Mouse (Mus musculus) hindbrain, embryonic 13.5 days (tissue): ENCODE data around the gene Cldn4. TPM values are rescaled to one million over a fixed set of nuclear protein-coding genes. Genes with fewer than 3 reads are reported as not detected.
A peak's percentile ranks its signal among the peaks of the same experiment; 100 is the strongest.
"Not testable (repeated sequence)": the region's sequence is repeated elsewhere in the genome, so short reads cannot be mapped to it uniquely, and the experiment has no call there.

Experiments
- ATAC-seq: fragments of 200-750 bp; cut with Nextera tagmentation; 2 replicates; pipeline ENCODE4 v1.8.0; 2017; ENCODE audit warnings: moderate TSS enrichment; ENCODE audit not compliant: low FRiP score
- H3K27ac ChIP-seq: fragments of 300-500 bp; sonication (generic); 2 replicates; pipeline ENCODE4 v1.5.1; 2015; ENCODE audit warnings: inconsistent platforms, mild to moderate bottlenecking, moderate library complexity
- H3K27me3 ChIP-seq: fragments of 300-500 bp; sonication (generic); 2 replicates; pipeline ENCODE4 v1.6.1; 2015; ENCODE audit warnings: mild to moderate bottlenecking, inconsistent platforms
- H3K36me3 ChIP-seq: fragments of 300-500 bp; sonication (generic); 2 replicates; pipeline ENCODE4 v1.6.1; 2015; ENCODE audit warnings: mild to moderate bottlenecking, inconsistent platforms
- H3K4me1 ChIP-seq: fragments of 300-500 bp; sonication (generic); replicated peaks from 2 replicates; pipeline ENCODE4 v1.6.1; 2015; ENCODE audit warnings: inconsistent platforms
- H3K4me2 ChIP-seq: fragments of 300-500 bp; sonication (generic); 2 replicates; pipeline ENCODE4 v1.6.1; 2015; ENCODE audit warnings: inconsistent platforms, mild to moderate bottlenecking, moderate library complexity
- H3K4me3 ChIP-seq: fragments of 300-500 bp; sonication (generic); 2 replicates; pipeline ENCODE4 v1.5.1; 2015; ENCODE audit warnings: mild to moderate bottlenecking, inconsistent platforms
- H3K9ac ChIP-seq: fragments of 300-500 bp; sonication (generic); 2 replicates; pipeline ENCODE4 v1.6.1; 2015; ENCODE audit warnings: mild to moderate bottlenecking, inconsistent platforms
- H3K9me3 ChIP-seq: fragments of 300-500 bp; sonication (generic); 2 replicates; pipeline ENCODE4 v1.6.1; 2016; ENCODE audit warnings: inconsistent platforms
- whole genome bisulfite sequencing: fragments of 180-500 bp; shearing (Covaris S2); methylation state at CpG from one replicate; pipeline ENCODE4 v1.1.7; 2015; 5-methylcytosine and 5-hydroxymethylcytosine counted together
- polyA plus RNA-seq: library from polyadenylated mRNA; unstranded; fragments of >200 nt; fragmentation: Nextera tagmentation; extraction: Ambion mirVana; gene quantifications from 2 replicates; pipeline ENCODE4 v1.2.1, GENCODE M21; 2015

The Cldn4 gene
- polyA plus RNA-seq, 1 experiment from 2014 or later: not detected

DNA sequence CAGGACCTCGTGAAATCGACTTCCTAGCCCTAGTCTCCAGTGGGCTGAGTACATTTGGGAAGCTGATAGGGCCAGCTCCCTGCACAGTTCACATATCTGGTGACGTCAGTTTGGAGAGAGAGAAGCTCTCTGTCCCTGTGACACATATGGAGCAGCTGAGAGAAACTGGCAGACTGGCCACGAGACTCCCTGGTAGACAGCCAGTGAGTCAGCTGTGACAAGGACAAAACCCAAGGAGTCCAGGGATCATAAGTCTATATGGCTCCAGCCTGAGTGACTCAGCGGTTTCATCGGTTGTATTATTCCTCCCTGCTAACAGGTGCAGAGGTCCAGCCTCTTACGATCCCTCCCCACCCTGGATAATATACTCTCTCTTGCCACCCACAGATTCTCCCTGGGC is 12.4 kb upstream of the Cldn4 start:
- WGBS: 84% methylated on average over 7 of the region's 7 CpGs
- ATAC-seq: no peak
- H3K4me1 ChIP-seq: no peaks in the 10 kb centered on the region
- no peak overlapping the region for H3K9ac ChIP-seq
- no peaks in the 10 kb centered on the region for H3K36me3 ChIP-seq
- H3K4me2 ChIP-seq: no peak overlapping the region
- H3K27ac ChIP-seq: no peak overlapping the region
- H3K9me3 ChIP-seq: no peaks in the 10 kb centered on the region
- H3K27me3 ChIP-seq: 0 out of 2 replicates have a peak, but pooled peaks cover under 1% of the 10 kb centered on the region
- no peak overlapping the region for H3K4me3 ChIP-seq

DNA sequence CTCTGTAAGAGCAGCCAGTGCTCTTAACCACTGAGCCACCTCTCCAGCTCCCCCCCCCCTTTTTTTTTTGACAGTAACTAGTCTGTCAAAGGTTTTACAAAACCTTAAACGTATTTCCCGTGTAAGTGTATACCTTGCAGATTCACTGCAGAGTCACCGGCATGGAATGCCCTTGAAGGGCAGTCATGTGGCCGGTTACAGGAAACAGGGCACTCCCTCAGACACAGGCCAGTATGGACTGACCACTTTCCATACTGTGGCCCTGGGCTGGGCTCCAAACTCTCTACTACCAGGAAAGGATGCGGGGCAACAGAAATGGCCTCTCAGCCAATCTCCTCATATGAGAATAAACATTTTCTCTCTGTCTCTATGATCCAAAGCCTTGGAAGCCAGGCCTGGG is 8.8 kb upstream of the Cldn4 start:
- Histone ChIP-seq H3K4me2 (no peak overlapping the region), H3K27ac (no peak overlapping the region), H3K9ac (no peak overlapping the region), H3K36me3 (no peaks in the 10 kb centered on the region), H3K4me3 (no peak overlapping the region), H3K4me1 (no peaks in the 10 kb centered on the region), H3K27me3 (0 out of 2 replicates have a peak, but pooled peaks cover 3% of the 10 kb centered on the region), H3K9me3 (no peaks in the 10 kb centered on the region)
- no peak for ATAC-seq
- 78% methylated on average over 5 of the region's 5 CpGs for WGBS

DNA sequence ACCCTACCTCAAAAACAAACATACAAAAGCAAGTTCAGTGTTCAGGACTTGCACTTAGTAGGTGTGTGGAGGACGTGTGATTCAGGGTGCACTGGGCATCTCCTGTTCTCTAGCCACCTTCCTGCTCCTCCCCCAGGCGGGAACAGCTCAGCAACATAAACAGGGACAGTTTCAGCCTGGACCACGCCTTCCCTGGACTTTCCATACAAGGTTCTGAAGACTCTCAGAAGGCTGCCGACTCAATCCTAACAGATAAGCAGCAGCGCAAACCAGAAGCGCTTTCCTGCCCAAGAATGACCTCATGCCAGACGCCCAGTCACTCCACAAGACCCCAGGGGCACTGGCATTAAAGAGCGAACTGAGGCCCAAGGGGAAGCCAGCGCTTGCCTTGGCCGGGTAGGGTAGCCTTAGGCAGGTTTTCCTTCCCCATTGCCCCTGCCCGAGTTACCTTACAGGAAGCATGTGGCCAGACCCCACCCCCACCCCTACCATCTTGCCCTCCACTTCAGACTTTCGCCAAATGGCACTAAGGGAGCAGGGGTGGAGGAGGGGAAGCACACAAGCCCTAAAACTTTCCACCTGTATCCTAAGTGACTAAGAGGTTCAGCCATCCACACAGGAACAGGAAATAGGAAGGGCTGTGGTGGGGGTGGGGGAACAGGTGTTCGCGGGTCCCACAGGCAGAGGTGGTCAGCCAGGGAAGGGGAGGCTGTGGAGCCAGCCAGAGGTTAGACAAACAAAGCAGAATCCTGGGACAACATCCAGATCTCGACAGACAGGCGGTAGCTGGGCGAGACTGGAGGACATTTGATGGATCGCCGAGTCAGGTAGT is 4.5 kb upstream of the Cldn4 start:
- Histone ChIP-seq H3K27me3 (peaks cover 24% of the 10 kb centered on the region), H3K4me3 (no peak overlapping the region), H3K4me1 (peaks cover 8% of the 10 kb centered on the region; the same call in 1 of the 2 replicates), H3K36me3 (no peaks in the 10 kb centered on the region), H3K9me3 (no peaks in the 10 kb centered on the region), H3K27ac (no peak overlapping the region), H3K9ac (no peak overlapping the region), H3K4me2 (no peak overlapping the region)
- no peak for ATAC-seq
- 55% methylated on average over 19 of the region's 19 CpGs for WGBS

- no peak overlapping the region for H3K4me2 ChIP-seq
- WGBS: 67% methylated on average over 4 of the region's 4 CpGs
- H3K9ac ChIP-seq: no peak overlapping the region
- no peak for ATAC-seq
- no peaks in the 10 kb centered on the region for H3K36me3 ChIP-seq
- H3K4me1 ChIP-seq: peaks cover 12% of the 10 kb centered on the region; the same call in 1 of the 2 replicates
- peaks cover 50% of the 10 kb centered on the region for H3K27me3 ChIP-seq
- H3K9me3 ChIP-seq: no peaks in the 10 kb centered on the region
- H3K27ac ChIP-seq: no peak overlapping the region
- H3K4me3 ChIP-seq: no peak overlapping the region
These were observed 1.3 kb upstream of the Cldn4 start for GRCm38 (mm10) chr5:134948085-134948439.

DNA sequence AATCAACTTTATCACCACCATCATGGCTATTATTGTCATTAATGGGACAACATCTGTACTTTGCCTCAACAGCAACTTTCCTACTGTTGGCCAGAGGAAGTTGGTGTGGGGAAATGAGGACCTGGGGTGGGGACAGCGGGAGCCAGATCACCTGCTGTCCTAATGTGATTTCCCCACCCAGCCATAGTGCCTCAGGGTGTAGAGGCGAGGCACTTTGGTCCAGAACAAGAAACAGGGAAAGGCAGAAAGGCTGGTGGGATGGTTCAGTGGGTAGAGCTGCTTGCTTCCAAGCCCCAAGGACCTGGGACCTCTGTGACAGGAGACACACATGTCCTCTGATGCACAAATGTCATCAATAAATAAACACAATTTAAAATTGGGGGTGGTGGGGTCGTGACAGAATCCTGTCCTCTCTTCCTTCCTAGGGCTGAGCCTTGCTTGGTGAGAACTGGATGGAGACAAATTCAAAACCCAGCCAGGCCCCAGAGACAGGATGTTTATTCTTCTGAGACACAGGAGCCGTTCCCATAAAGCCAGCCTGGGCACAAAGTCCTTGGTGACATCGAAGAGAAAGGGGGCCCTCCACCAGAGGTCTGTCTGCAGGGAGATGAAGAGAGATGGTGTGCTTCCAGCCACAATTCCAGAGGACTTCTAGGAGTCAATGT is 818 bp upstream of the Cldn4 start:
- Histone ChIP-seq H3K4me2 (no peak overlapping the region), H3K36me3 (no peaks in the 10 kb centered on the region), H3K27ac (no peak overlapping the region), H3K4me1 (peaks cover 12% of the 10 kb centered on the region; the same call in 1 of the 2 replicates), H3K4me3 (no peak overlapping the region), H3K9ac (no peak overlapping the region), H3K27me3 (peaks cover 50% of the 10 kb centered on the region), H3K9me3 (no peaks in the 10 kb centered on the region)
- 74% methylated on average over 5 of the region's 5 CpGs for WGBS
- ATAC-seq: no peak

DNA sequence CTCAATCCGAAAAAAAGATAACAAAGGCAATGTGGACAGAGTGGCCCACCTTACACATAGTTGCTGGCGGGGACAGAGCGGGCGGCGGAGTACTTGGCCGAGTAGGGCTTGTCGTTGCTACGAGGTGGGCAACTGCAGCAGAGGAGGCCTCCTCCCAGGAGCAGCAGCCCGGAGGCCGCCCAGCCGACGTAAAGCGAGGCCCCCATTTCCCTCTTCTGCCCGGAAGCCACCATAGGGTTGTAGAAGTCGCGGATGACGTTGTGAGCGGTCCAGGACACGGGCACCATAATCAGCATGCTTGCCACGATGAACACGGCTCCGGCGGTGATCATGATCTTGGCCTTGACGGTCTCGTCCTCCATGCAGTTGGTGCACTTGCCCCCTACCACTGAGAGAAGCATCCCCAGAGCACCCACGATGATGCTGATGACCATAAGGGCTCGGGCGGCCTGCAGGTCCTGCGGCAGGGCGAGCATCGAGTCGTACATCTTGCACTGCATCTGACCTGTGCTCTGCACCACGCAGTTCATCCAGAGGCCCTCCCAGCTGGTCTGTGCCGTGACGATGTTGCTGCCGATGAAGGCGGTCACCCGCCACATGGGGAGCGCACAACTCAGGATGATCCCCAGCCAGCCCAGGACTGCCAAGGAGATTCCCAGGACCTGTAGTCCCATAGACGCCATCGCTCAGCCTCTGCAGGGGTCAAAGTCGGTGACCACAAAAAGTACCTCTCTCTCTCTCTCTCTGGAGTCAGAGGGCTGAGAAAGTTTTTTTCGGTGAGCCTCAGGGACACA is 474 bp downstream of the Cldn4 start:
- Histone ChIP-seq H3K4me3 (0 out of 2 replicates have a peak overlapping the region, but pooled peaks have one; percentile 11), H3K27ac (no peak overlapping the region), H3K27me3 (peaks cover 46% of the 10 kb centered on the region), H3K36me3 (no peaks in the 10 kb centered on the region), H3K4me1 (peaks cover 12% of the 10 kb centered on the region; the same call in 1 of the 2 replicates), H3K9ac (no peak overlapping the region), H3K9me3 (no peaks in the 10 kb centered on the region), H3K4me2 (peak overlapping the region; percentile 20; the same call in 1 of the 2 replicates)
- 17% methylated on average over 43 of the region's 43 CpGs for WGBS
- ATAC-seq: no peak

GRCm38 (mm10) chr5:134945266-134945959 is 1.3 kb downstream of the Cldn4 start:
- Histone ChIP-seq H3K4me1 (peaks cover 12% of the 10 kb centered on the region; the same call in 1 of the 2 replicates), H3K4me3 (no peak overlapping the region)
- WGBS: 50% methylated on average over 18 of the region's 19 CpGs

GRCm38 (mm10) chr5:134944179-134944578 is 2.6 kb downstream of the Cldn4 start:
- no peak overlapping the region for H3K4me2 ChIP-seq
- no peak overlapping the region for H3K4me3 ChIP-seq
- ATAC-seq: no peak
- H3K36me3 ChIP-seq: no peaks in the 10 kb centered on the region
- H3K9me3 ChIP-seq: no peaks in the 10 kb centered on the region
- peaks cover 46% of the 10 kb centered on the region for H3K27me3 ChIP-seq
- no peak overlapping the region for H3K27ac ChIP-seq
- no peak overlapping the region for H3K9ac ChIP-seq
- peaks cover 12% of the 10 kb centered on the region; the same call in 1 of the 2 replicates for H3K4me1 ChIP-seq
- WGBS: 80% methylated on average over 5 of the region's 5 CpGs

More at GRCm38 (mm10) chr5:134945266-134945959, 1.3 kb downstream of the Cldn4 start:
- no peaks in the 10 kb centered on the region for H3K36me3 ChIP-seq
- no peaks in the 10 kb centered on the region for H3K9me3 ChIP-seq
- no peak for ATAC-seq
- H3K27me3 ChIP-seq: peaks cover 46% of the 10 kb centered on the region
- H3K27ac ChIP-seq: no peak overlapping the region
- no peak overlapping the region for H3K4me2 ChIP-seq
- H3K9ac ChIP-seq: no peak overlapping the region

DNA sequence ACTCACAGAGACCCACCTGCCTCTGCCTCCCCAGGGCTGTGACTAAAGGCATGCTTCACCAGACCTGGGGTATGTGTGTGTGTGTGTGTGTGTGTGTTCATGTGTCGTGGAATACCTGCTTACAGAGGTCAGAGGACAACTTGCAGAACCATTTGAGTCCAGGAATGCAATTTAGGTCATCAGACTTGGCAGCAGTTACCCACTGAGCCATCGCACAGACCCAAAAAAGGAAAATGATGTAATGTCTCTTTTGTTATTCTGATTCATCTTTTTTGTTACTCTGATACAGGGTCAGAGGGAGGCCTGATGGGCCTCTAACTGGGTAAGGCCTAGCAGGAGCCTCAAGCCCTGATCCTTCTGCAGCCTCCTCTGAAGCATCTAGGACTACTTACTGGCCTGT is 4.0 kb downstream of the Cldn4 start:
- Histone ChIP-seq H3K36me3 (no peaks in the 10 kb centered on the region), H3K4me3 (no peak overlapping the region), H3K4me2 (no peak overlapping the region), H3K9me3 (no peaks in the 10 kb centered on the region), H3K27ac (no peak overlapping the region), H3K27me3 (peaks cover 40% of the 10 kb centered on the region), H3K4me1 (peaks cover 12% of the 10 kb centered on the region; the same call in 1 of the 2 replicates), H3K9ac (no peak overlapping the region)
- no peak for ATAC-seq
- 81% methylated on average over 2 of the region's 2 CpGs for WGBS

GRCm38 (mm10) chr5:134941472-134942209 is 5.1 kb downstream of the Cldn4 start:
- Histone ChIP-seq H3K9ac (no peak overlapping the region), H3K4me2 (no peak overlapping the region), H3K9me3 (no peaks in the 10 kb centered on the region), H3K4me1 (peaks cover 8% of the 10 kb centered on the region; the same call in 1 of the 2 replicates), H3K27ac (no peak overlapping the region), H3K4me3 (no peak overlapping the region), H3K27me3 (peaks cover 29% of the 10 kb centered on the region), H3K36me3 (no peaks in the 10 kb centered on the region)
- 85% methylated on average over 14 of the region's 14 CpGs for WGBS
- no peak for ATAC-seq

DNA sequence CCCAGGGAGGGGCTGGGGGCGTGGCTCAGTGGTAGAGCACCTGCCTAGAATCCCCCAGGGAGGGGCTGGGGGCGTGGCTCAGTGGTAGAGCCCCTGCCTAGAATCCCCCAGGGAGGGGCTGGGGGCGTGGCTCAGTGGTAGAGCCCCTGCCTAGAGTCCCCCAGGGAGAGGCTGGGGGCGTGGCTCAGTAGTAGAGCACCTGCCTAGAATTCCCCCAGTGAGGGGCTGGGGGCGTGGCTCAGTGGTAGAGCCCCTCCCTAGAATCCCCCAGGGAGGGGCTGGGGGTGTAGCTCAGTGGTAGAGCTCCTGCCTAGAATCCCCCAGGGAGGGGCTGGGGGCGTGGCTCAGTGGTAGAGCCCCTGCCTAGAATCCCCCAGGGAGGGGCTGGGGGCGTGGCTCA is 7.2 kb downstream of the Cldn4 start:
- H3K4me1 ChIP-seq, H3K4me2 ChIP-seq, H3K4me3 ChIP-seq, H3K9me3 ChIP-seq, ATAC-seq, H3K9ac ChIP-seq, H3K27me3 ChIP-seq, H3K36me3 ChIP-seq, H3K27ac ChIP-seq: not testable (repeated sequence)
- WGBS: 94% methylated on average over 4 of the region's 7 CpGs
